Mouse (Mus musculus) kidney, postnatal 0 days (tissue): ENCODE results near the gene Kcnk12. TPM values are rescaled to one million over a fixed set of nuclear protein-coding genes. Genes with fewer than 3 reads are reported as not detected.

Experiments used
- ATAC-seq: fragments of 200-750 bp; cut with Nextera tagmentation; replicated peaks from 2 replicates; pipeline ENCODE4 v1.8.0; 2017; ENCODE audit warnings: low read depth, moderate number of reproducible peaks, moderate TSS enrichment, moderate library complexity; ENCODE audit not compliant: low FRiP score
- DNase-seq: peaks from one replicate; pipeline ENCODE4 v3.0.0-alpha.2; 2016; ENCODE audit warnings: low spot score
- H3K27ac ChIP-seq: fragments of 300-500 bp; sonication (generic); 2 replicates; pipeline ENCODE4 v1.5.1; 2014; ENCODE audit warnings: mild to moderate bottlenecking
- H3K27me3 ChIP-seq: fragments of 300-500 bp; sonication (generic); 2 replicates; pipeline ENCODE4 v1.6.1; 2014; ENCODE audit warnings: low read length, mixed read lengths; ENCODE audit not compliant: insufficient read depth
- H3K36me3 ChIP-seq: fragments of 300-500 bp; sonication (generic); 2 replicates; pipeline ENCODE4 v1.6.1; 2014; ENCODE audit warnings: low read length, mixed read lengths; ENCODE audit not compliant: insufficient read depth
- H3K4me1 ChIP-seq: fragments of 300-500 bp; sonication (generic); replicated peaks from 2 replicates; pipeline ENCODE4 v1.6.1; 2014; ENCODE audit warnings: antibody characterized with exemption, low read length, mixed read lengths; ENCODE audit not compliant: insufficient read depth
- H3K4me2 ChIP-seq: fragments of 300-500 bp; sonication (generic); 2 replicates; pipeline ENCODE4 v1.6.1; 2014; ENCODE audit warnings: mild to moderate bottlenecking, low read length, moderate library complexity, mixed read lengths
- H3K4me3 ChIP-seq: fragments of 300-500 bp; sonication (generic); replicated peaks from 2 replicates; pipeline ENCODE4 v1.5.1; 2014; ENCODE audit warnings: low read depth, low read length
- H3K9ac ChIP-seq: fragments of 300-500 bp; sonication (generic); 2 replicates; pipeline ENCODE4 v1.6.1; 2014; ENCODE audit warnings: low read depth, low read length
- H3K9me3 ChIP-seq: fragments of 300-500 bp; sonication (generic); replicated peaks from 2 replicates; pipeline ENCODE4 v1.6.1; 2016; ENCODE audit warnings: low read length, inconsistent platforms, mixed read lengths
- CTCF ChIP-seq: IDR thresholded peaks from 2 replicates; pipeline ENCODE4 v1.5.1; 2016; ENCODE audit warnings: antibody characterized with exemption, low read depth, mild to moderate bottlenecking, moderate library complexity
- WGBS: fragments of 180-500 bp; shearing (Covaris S2); extraction: QIAGEN DNeasy Blood & Tissue Kit; methylation state at CpG from one replicate; pipeline ENCODE4 v1.1.7; 2014; 5-methylcytosine and 5-hydroxymethylcytosine counted together
- polyA plus RNA-seq: library from polyadenylated mRNA; unstranded; fragments of >200 nt; fragmentation: Nextera tagmentation; extraction: Ambion mirVana; gene quantifications from 2 replicates; pipeline ENCODE4 v1.2.1, GENCODE M21; 2015

Kcnk12 gene
- 0.14 TPM in 1 of 2 replicates, not detected in the other for polyA plus RNA-seq

- peak; percentile 36 for DNase-seq
- TF ChIP-seq CTCF = peak; percentile 38
- H3K9me3 ChIP-seq = no peaks in the 10 kb centered on the region
- H3K36me3 ChIP-seq = no peaks in the 10 kb centered on the region
- peak within 1 kb of the TSS; percentile 77 for H3K4me2 ChIP-seq
- peak; percentile 40; the same call in 1 of the 2 replicates for ATAC-seq
- H3K4me1 ChIP-seq = peaks cover 8% of the 10 kb centered on the region
- peak within 1 kb of the TSS; percentile 39 for H3K4me3 ChIP-seq
- H3K9ac ChIP-seq = no peak within 1 kb of the TSS
- no peak within 1 kb of the TSS for H3K27ac ChIP-seq
- peaks cover 57% of the 10 kb centered on the region for H3K27me3 ChIP-seq
- WGBS = under 1% methylated on average over 44 of the region's 46 CpGs
Measured at GRCm38 (mm10) chr17:87797688-87798291, at the start of gene Kcnk12. Gene Kcnk12 (minus strand): TSS chr17:87797994.

- no peak overlapping the region for H3K27ac ChIP-seq
- ATAC-seq = no peak
- no peak for TF ChIP-seq CTCF
- H3K36me3 ChIP-seq = no peaks in the 10 kb centered on the region
- no peak overlapping the region for H3K4me3 ChIP-seq
- H3K27me3 ChIP-seq = no peaks in the 10 kb centered on the region
- no peak overlapping the region for H3K9ac ChIP-seq
- WGBS = 90% methylated on average over 5 of the region's 5 CpGs
- H3K4me2 ChIP-seq = no peak overlapping the region
- no peaks in the 10 kb centered on the region for H3K4me1 ChIP-seq
- no peak for DNase-seq
- H3K9me3 ChIP-seq = no peaks in the 10 kb centered on the region
Measured at GRCm38 (mm10) chr17:87842156-87842555, 44.4 kb upstream of the Kcnk12 start.

DNA sequence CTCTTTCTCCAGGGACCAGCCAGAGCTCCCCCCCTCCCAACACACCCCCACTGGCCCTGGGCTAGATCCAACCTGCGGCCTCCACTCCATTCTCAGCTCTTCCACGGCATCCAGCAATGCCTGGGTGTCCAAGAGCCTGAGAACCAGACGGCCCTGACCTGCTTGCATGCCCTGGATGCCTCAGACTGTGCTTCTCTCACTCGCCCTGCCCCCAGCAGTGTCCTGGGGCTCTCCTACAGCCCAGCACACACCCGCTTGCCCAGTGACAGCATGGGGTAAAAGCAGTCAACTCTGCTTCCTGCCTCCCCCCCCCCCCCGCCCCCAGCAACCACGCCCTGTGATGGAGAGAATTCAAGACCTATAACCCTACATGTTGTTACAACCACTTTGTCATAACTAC, 42.3 kb upstream of the Kcnk12 start:
- 83% methylated on average over 7 of the region's 7 CpGs for WGBS

DNA sequence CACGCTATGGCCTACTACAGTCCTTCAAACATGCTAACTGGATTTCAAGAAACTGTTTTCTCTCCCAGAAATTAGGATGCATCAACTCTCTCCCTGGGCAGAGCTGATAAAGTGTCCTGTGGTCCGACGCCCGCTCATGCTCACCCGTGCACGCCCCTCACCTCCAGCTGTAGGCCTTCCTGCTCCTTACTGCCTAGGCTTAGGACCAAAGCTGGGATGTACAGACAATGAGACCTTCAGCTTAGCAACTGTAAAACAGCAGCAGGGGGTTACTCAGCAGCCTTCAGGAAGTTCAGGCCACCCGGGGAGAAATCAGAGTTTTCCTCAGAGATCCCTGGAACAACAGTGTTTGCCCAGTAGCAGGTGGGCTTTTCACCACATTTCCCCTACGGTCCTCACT, 37.1 kb upstream of the Kcnk12 start:
- no peak for ATAC-seq
- Histone ChIP-seq H3K4me1 (no peaks in the 10 kb centered on the region), H3K27ac (no peak overlapping the region), H3K36me3 (no peaks in the 10 kb centered on the region), H3K27me3 (no peaks in the 10 kb centered on the region), H3K4me2 (no peak overlapping the region), H3K9me3 (no peaks in the 10 kb centered on the region), H3K9ac (no peak overlapping the region), H3K4me3 (no peak overlapping the region)
- WGBS = 28% methylated on average over 8 of the region's 8 CpGs
- TF ChIP-seq CTCF = no peak
- DNase-seq = no peak

More for the DNA sequence above, 42.3 kb upstream of the Kcnk12 start:
- no peaks in the 10 kb centered on the region for H3K4me1 ChIP-seq
- no peaks in the 10 kb centered on the region for H3K27me3 ChIP-seq
- no peak overlapping the region for H3K27ac ChIP-seq
- ATAC-seq = no peak
- H3K4me2 ChIP-seq = no peak overlapping the region
- H3K4me3 ChIP-seq = no peak overlapping the region
- no peaks in the 10 kb centered on the region for H3K36me3 ChIP-seq
- TF ChIP-seq CTCF = no peak
- H3K9ac ChIP-seq = no peak overlapping the region
- H3K9me3 ChIP-seq = no peaks in the 10 kb centered on the region
- no peak for DNase-seq

DNA sequence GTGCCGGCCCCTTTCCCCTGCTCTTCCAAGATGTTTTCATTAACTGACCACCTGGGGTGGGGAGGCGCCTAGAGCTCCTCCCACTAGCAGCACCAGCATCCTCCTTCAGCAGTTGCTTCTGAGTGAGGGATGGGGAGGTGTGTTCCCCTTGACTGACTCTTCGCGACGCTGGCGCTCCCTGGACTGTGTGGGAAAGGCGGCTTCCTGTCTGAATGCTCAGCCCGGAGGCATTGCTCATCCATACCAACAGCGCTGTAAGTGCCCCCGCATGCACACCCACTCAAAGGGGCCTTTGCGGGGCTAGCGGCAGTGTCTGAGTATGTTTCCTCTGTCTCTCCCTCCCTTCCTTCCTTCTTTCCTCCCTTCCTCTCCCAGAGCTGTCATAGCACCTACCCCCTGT, 29.1 kb upstream of the Kcnk12 start:
- ATAC-seq = peak; percentile 88
- Histone ChIP-seq H3K4me1 (0 out of 2 replicates have a peak, but pooled peaks cover 4% of the 10 kb centered on the region), H3K27me3 (no peaks in the 10 kb centered on the region), H3K36me3 (no peaks in the 10 kb centered on the region), H3K9me3 (no peaks in the 10 kb centered on the region), H3K9ac (no peak overlapping the region), H3K4me3 (no peak overlapping the region), H3K27ac (no peak overlapping the region), H3K4me2 (peak overlapping the region; percentile 35)
- 13% methylated on average over 12 of the region's 12 CpGs for WGBS
- peak; percentile 47 for DNase-seq
- no peak for TF ChIP-seq CTCF

- DNase-seq = peak; percentile 34
- Histone ChIP-seq H3K4me3 (no peak overlapping the region), H3K36me3 (no peaks in the 10 kb centered on the region), H3K4me1 (0 out of 2 replicates have a peak, but pooled peaks cover 4% of the 10 kb centered on the region), H3K27me3 (no peaks in the 10 kb centered on the region), H3K9ac (no peak overlapping the region), H3K4me2 (peak overlapping the region; percentile 35), H3K9me3 (no peaks in the 10 kb centered on the region), H3K27ac (no peak overlapping the region)
- peak; percentile 52 for ATAC-seq
- 16% methylated on average over 23 of the region's 23 CpGs for WGBS
- 0 out of 2 replicates have a peak, but pooled peaks have one; percentile 9 for TF ChIP-seq CTCF
Measured at GRCm38 (mm10) chr17:87826036-87826560, 28.3 kb upstream of the Kcnk12 start.
